Mouse (Mus musculus): ENCODE measurements at regions not wholly inside any gene's neighbourhood (a gene's known extent, or its start where the extent isn't known, plus 50 kb on each side); places are given as distances from the start of the nearest gene placed in this dataset.

DNA sequence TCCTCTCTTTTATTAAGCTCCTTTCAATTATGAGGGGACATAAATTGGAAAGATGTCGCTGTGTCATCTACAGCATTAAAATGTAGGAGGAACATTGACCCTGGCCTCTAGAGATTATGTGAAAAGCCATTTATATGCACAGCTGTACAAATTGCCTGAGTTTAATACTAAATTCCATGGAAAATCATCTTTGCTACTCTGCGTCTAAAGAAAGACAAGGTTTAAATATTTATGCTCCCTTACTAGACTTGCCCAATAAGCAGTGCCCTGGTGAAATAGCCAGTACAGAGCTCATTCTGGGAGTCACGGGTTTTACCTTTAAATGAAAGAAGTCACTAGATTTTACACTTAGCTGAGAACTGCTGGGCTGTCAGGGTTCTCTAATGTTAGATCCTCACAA is 2885.9 kb downstream of the Poteg start:
- Histone ChIP-seq H3K9me3 (ENCODE audit: low read length) (no peaks in the 10 kb centered on the region), H3K4me2 (ENCODE audit: low read depth, low read length) (no peak overlapping the region), H3K27ac (ENCODE audit: low read depth) (no peak overlapping the region), H3K4me3 (ENCODE audit: low read depth, low read length) (no peak overlapping the region), H3K9ac (replicated peaks) (no peak overlapping the region), H3K36me3 (replicated peaks; ENCODE audit: insufficient read depth, low read length) (no peaks in the 10 kb centered on the region), H3K27me3 (ENCODE audit: insufficient read depth, low read length) (no peaks in the 10 kb centered on the region), H3K4me1 (ENCODE audit: insufficient read depth) (no peaks in the 10 kb centered on the region)
- DNase-seq (no peak), ATAC-seq (no peak)
- 68% methylated on average over 3 of the region's 3 CpGs for WGBS (ENCODE audit: insufficient replicate concordance)
- TF ChIP-seq EP300 (IDR thresholded peaks at IDR 0.05; ENCODE audit: low read depth) (no peak), CTCF (IDR thresholded peaks at IDR 0.05; ENCODE audit: low read depth) (no peak)

DNA sequence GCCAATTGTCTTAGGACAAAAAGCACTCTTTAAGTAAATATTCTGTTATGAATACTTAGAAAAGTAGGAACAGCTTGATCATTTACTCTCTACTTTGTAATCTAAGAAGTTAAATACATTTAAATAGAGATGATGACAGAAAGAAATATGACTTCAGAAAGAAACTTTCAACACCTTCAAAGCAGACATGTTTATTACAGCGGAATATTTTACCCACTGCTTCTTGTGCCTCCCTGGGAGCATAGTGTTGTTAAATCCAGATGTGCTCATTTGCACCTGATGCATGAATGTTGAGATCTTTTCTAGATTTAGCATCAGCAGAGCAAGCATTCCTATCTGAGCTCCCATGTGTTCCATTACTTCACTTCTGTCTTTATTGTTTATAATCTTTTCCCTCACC is 2912.0 kb downstream of the Poteg start:
- Histone ChIP-seq H3K27me3 (ENCODE audit: insufficient read depth, low read length) (no peaks in the 10 kb centered on the region), H3K9ac (replicated peaks) (no peak overlapping the region), H3K9me3 (ENCODE audit: low read length) (no peaks in the 10 kb centered on the region), H3K4me3 (ENCODE audit: low read depth, low read length) (no peak overlapping the region), H3K36me3 (replicated peaks; ENCODE audit: insufficient read depth, low read length) (no peaks in the 10 kb centered on the region), H3K4me1 (ENCODE audit: insufficient read depth) (no peaks in the 10 kb centered on the region), H3K4me2 (ENCODE audit: low read depth, low read length) (no peak overlapping the region), H3K27ac (ENCODE audit: low read depth) (no peak overlapping the region)
- ATAC-seq (no peak), DNase-seq (no peak)
- 79% methylated on average over 1 of the region's 1 CpGs for WGBS (ENCODE audit: insufficient replicate concordance)
- TF ChIP-seq EP300 (IDR thresholded peaks at IDR 0.05; ENCODE audit: low read depth): no peak
- no peak for TF ChIP-seq CTCF (IDR thresholded peaks at IDR 0.05; ENCODE audit: low read depth)

DNA sequence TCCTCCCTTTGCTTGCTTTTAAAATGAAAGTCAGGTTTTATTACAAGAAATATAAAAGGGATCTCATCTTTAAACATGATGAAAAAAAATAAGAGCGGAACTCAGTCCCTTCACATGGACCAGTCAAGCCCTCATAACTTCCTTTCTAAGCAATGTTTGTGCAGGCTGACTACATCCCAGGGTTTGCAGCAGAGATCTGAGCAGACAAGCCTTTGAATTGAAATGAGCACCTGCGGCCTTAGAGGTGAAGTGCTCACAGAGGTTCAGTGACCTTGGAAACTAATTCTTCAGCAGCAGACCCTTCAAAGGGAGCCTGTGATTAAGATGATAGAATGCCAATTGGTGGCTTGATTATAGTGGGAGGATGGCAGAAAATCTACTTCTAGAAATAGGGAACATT is 2918.3 kb downstream of the Poteg start:
- WGBS (ENCODE audit: insufficient replicate concordance): 70% methylated on average over 2 of the region's 2 CpGs

GRCm38 (mm10) chr8:30391936-30392335 is 2944.5 kb downstream of the Poteg start:
- no peaks in the 10 kb centered on the region for H3K9me3 ChIP-seq (ENCODE audit: low read length)
- WGBS (ENCODE audit: insufficient replicate concordance): 58% methylated on average over 2 of the region's 2 CpGs

More for the DNA sequence above, 2918.3 kb downstream of the Poteg start:
- Histone ChIP-seq H3K9me3 (ENCODE audit: low read length) (no peaks in the 10 kb centered on the region), H3K9ac (replicated peaks) (no peak overlapping the region), H3K4me3 (ENCODE audit: low read depth, low read length) (no peak overlapping the region), H3K27ac (ENCODE audit: low read depth) (no peak overlapping the region), H3K36me3 (replicated peaks; ENCODE audit: insufficient read depth, low read length) (no peaks in the 10 kb centered on the region), H3K4me2 (ENCODE audit: low read depth, low read length) (no peak overlapping the region), H3K27me3 (ENCODE audit: insufficient read depth, low read length) (no peaks in the 10 kb centered on the region), H3K4me1 (ENCODE audit: insufficient read depth) (no peaks in the 10 kb centered on the region)
- no peak for TF ChIP-seq EP300 (IDR thresholded peaks at IDR 0.05; ENCODE audit: low read depth)
- TF ChIP-seq CTCF (IDR thresholded peaks at IDR 0.05; ENCODE audit: low read depth): no peak
- ATAC-seq (no peak), DNase-seq (no peak)

DNA sequence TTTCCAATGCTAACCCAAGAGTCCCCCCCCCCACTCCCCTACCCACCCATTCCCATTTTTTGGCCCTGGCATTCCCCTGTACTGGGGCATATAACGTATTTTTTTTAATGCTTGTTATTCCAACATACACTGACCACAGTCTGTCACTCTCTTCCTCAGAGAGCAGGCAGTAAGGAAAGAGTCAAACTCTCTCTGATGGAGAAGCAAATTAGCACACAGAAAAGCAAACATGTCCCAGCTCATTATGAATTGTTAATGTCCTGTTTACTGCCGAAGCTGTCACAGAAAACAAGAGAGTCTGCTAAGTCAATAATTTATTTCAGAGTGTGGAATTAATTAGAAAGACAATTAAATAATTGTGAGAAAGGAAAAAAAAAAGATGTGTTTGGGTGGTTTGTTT is 2989.1 kb upstream of the 5930422O12Rik start:
- Histone ChIP-seq H3K4me1 (ENCODE audit: insufficient read depth) (no peaks in the 10 kb centered on the region), H3K4me2 (ENCODE audit: low read depth, low read length) (no peak overlapping the region), H3K4me3 (ENCODE audit: low read depth, low read length) (no peak overlapping the region), H3K36me3 (replicated peaks; ENCODE audit: insufficient read depth, low read length) (no peaks in the 10 kb centered on the region), H3K27me3 (ENCODE audit: insufficient read depth, low read length) (no peaks in the 10 kb centered on the region), H3K27ac (ENCODE audit: low read depth) (no peak overlapping the region), H3K9ac (replicated peaks) (no peak overlapping the region), H3K9me3 (ENCODE audit: low read length) (no peaks in the 10 kb centered on the region)
- TF ChIP-seq EP300 (IDR thresholded peaks at IDR 0.05; ENCODE audit: low read depth) (no peak), CTCF (IDR thresholded peaks at IDR 0.05; ENCODE audit: low read depth) (no peak)
- no peak for ATAC-seq
- WGBS (ENCODE audit: insufficient replicate concordance): 75% methylated on average over 2 of the region's 2 CpGs
- DNase-seq: no peak

More at GRCm38 (mm10) chr8:30391936-30392335, 2944.5 kb downstream of the Poteg start:
- ATAC-seq (no peak), DNase-seq (no peak)
- H3K4me1 ChIP-seq (ENCODE audit: insufficient read depth): no peaks in the 10 kb centered on the region
- H3K27me3 ChIP-seq (ENCODE audit: insufficient read depth, low read length): no peaks in the 10 kb centered on the region
- H3K4me3 ChIP-seq (ENCODE audit: low read depth, low read length): no peak overlapping the region
- no peaks in the 10 kb centered on the region for H3K36me3 ChIP-seq (replicated peaks; ENCODE audit: insufficient read depth, low read length)
- TF ChIP-seq CTCF (IDR thresholded peaks at IDR 0.05; ENCODE audit: low read depth): no peak
- no peak for TF ChIP-seq EP300 (IDR thresholded peaks at IDR 0.05; ENCODE audit: low read depth)
- no peak overlapping the region for H3K27ac ChIP-seq (ENCODE audit: low read depth)
- no peak overlapping the region for H3K4me2 ChIP-seq (ENCODE audit: low read depth, low read length)
- no peak overlapping the region for H3K9ac ChIP-seq (replicated peaks)

GRCm38 (mm10) chr8:30441821-30442220 is 2986.7 kb upstream of the 5930422O12Rik start:
- H3K4me2 ChIP-seq (ENCODE audit: low read depth, low read length): no peak overlapping the region
- WGBS (ENCODE audit: insufficient replicate concordance): 73% methylated on average over 1 of the region's 1 CpGs
- H3K9ac ChIP-seq (replicated peaks): no peak overlapping the region

DNA sequence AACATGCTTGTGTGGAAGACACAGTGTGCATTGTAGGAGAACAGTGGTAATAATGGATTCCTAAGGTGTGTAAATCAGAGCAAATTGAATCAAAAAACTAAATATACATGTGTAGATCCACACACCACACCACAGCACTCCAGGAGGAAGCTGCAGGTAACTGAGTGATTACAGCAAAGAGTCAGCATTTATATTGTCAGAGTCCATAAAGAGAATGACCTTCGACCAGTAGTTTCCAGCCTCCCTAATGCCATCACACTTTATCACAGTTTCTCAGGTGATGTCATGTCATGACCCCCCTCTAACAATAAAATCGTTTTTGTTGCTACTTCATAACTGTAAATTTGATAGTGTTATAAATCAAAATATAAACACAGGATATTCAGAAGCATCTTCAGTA is 2984.6 kb upstream of the 5930422O12Rik start:
- Histone ChIP-seq H3K4me2 (ENCODE audit: low read depth, low read length) (no peak overlapping the region), H3K9me3 (ENCODE audit: low read length) (no peaks in the 10 kb centered on the region), H3K4me3 (ENCODE audit: low read depth, low read length) (no peak overlapping the region), H3K9ac (replicated peaks) (no peak overlapping the region), H3K4me1 (ENCODE audit: insufficient read depth) (no peaks in the 10 kb centered on the region), H3K36me3 (replicated peaks; ENCODE audit: insufficient read depth, low read length) (no peaks in the 10 kb centered on the region), H3K27ac (ENCODE audit: low read depth) (no peak overlapping the region), H3K27me3 (ENCODE audit: insufficient read depth, low read length) (no peaks in the 10 kb centered on the region)
- ATAC-seq (no peak), DNase-seq (no peak)
- WGBS (ENCODE audit: insufficient replicate concordance): 68% methylated on average over 2 of the region's 2 CpGs
- TF ChIP-seq EP300 (IDR thresholded peaks at IDR 0.05; ENCODE audit: low read depth) (no peak), CTCF (IDR thresholded peaks at IDR 0.05; ENCODE audit: low read depth) (no peak)

More at GRCm38 (mm10) chr8:30441821-30442220, 2986.7 kb upstream of the 5930422O12Rik start:
- Histone ChIP-seq H3K4me3 (ENCODE audit: low read depth, low read length) (no peak overlapping the region), H3K9me3 (ENCODE audit: low read length) (no peaks in the 10 kb centered on the region), H3K4me1 (ENCODE audit: insufficient read depth) (no peaks in the 10 kb centered on the region), H3K36me3 (replicated peaks; ENCODE audit: insufficient read depth, low read length) (no peaks in the 10 kb centered on the region), H3K27me3 (ENCODE audit: insufficient read depth, low read length) (no peaks in the 10 kb centered on the region), H3K27ac (ENCODE audit: low read depth) (no peak overlapping the region)
- DNase-seq (no peak), ATAC-seq (no peak)
- no peak for TF ChIP-seq CTCF (IDR thresholded peaks at IDR 0.05; ENCODE audit: low read depth)
- no peak for TF ChIP-seq EP300 (IDR thresholded peaks at IDR 0.05; ENCODE audit: low read depth)
